Mouse (Mus musculus): ENCODE measurements around the gene Bach2. TPM values are rescaled to one million over a fixed set of nuclear protein-coding genes. Genes with fewer than 3 reads are reported as not detected.

Bach2 gene
- total RNA-seq, 1 experiment from 2014 or later, result 7.1 TPM

DNA sequence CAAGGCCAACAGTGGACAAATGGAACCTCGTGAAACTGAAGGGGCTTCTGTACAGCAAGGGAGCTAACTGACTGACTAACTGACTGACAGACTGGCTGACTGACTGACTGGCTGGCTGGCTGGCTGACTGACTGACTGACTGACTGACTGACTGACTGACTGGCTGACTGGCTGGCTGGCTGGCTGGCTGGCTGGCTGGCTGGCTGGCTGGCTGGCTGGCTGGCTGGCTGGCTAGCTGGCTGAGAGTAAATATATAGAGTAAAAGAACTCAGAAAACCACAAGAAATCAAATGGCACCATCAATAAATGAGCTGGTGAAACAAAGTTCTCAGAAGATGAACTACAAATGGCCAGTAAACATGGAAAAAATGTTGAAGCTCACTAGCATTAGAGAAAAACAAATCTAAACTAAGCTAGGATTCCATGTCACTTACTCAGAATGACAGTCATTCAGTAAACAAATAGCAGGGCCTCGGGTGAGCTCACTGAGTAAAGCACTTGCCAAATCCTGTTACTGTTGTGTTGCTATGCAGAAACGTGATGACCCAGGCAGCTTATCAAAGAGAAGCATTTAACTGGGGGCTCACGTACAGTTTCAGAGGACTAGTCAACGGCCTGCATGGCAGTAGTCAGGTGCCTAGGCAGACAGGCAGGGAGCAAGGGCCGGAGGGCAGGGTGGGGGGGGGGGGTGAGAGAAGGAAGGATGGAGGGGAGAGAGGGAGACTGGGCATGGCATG lies 280.4 kb downstream of the Bach2 start:
- no peak for ATAC-seq (replicated peaks; ENCODE audit: insufficient number of reproducible peaks, low FRiP score, low TSS enrichment, poor library complexity, severe bottlenecking)

DNA sequence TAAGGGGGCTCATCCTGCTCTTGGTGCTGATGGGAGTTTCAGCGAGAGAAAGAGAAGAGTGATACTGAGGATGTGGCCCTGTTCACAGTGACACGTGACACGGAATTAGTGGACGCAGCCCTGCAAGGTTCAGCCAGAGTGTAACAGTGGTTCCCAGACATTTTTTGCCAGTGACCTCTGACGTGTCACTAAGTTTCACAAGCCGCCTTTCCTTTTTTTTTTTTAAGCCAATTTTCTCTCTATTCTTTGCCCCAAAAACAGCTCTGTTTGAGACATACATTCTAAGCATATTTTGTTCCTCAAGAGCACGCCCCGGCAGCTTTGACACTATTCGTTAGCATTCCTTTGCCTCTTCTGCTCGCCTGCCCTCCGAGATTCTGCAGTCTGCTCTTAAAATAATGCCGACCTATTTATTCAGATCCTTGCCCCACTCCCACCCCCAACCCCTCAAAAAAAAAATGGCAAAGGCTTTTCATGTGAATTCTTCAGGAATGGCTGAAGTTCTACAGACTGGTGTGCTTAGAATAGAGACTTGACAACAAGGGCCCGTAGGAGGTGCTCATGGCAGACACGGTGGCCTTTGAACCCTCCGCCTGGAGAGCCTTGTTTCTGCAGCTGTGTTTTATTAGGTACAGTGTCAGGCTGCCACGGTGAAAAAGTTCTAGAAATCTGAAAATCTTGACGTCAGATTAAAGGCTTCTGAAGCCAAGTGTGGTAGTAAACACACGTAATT lies 282.2 kb downstream of the Bach2 start:
- ATAC-seq (replicated peaks; ENCODE audit: insufficient number of reproducible peaks, low FRiP score, low TSS enrichment, poor library complexity, severe bottlenecking), result no peak

DNA sequence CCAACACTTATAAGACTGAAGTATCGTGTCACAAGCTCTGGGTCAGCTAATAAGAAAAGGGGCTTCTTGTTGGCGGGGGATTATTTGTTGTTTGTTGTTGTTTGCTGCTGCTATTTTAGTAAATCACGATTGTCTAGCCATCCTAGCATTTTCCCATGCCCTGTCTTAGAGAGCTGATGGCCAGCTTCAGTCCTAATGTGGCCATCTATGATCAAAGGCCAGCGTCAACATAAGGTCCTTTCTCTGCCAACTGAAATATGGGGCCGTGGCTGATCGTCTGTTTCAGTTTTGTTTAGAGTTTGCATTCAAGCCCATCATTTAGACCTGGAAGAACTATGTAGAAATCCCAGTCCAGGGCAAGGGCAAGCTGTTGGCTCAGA lies 282.7 kb downstream of the Bach2 start:
- no peak for ATAC-seq (replicated peaks; ENCODE audit: insufficient number of reproducible peaks, low FRiP score, low TSS enrichment, poor library complexity, severe bottlenecking)

- no peak for ATAC-seq (replicated peaks; ENCODE audit: insufficient number of reproducible peaks, low FRiP score, low TSS enrichment, poor library complexity, severe bottlenecking)
Observed at GRCm38 (mm10) chr4:32522013-32522412, 283.4 kb downstream of the Bach2 start.

- ATAC-seq (replicated peaks; ENCODE audit: insufficient number of reproducible peaks, low FRiP score, low TSS enrichment, poor library complexity, severe bottlenecking), result no peak
Observed at GRCm38 (mm10) chr4:32524282-32524681, 285.7 kb downstream of the Bach2 start.

- no peak for ATAC-seq (replicated peaks; ENCODE audit: insufficient number of reproducible peaks, low FRiP score, low TSS enrichment, poor library complexity, severe bottlenecking)
Observed at GRCm38 (mm10) chr4:32525000-32525399, 286.4 kb downstream of the Bach2 start.

- no peak for ATAC-seq (replicated peaks; ENCODE audit: insufficient number of reproducible peaks, low FRiP score, low TSS enrichment, poor library complexity, severe bottlenecking)
Observed at GRCm38 (mm10) chr4:32526228-32526836, 287.7 kb downstream of the Bach2 start.

DNA sequence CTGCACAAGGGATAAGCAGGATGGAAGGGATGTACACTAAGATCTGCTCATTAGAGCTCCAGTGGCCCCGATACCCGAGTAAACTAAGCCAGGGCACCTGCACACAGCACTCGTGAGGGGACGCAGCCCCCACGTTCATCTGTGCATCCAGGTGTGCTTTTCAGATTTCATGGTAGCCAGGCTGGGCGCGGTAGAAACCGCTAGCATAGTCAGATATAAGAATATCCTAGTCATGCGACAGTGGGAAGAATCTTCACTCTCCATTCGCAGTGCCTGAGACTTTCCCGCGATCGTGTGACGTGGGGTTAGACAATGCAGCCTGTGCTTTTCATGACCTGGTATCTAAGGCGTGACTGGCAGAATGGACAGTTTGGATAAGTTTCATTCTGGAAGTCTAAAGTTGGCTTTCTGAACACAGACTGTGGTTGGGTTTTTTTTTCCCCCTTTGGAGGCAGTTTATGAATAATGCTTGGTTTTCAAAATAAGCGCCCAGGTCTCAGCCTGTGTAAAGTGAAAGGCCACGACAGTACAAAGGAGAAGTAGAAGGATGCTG lies 290.9 kb downstream of the Bach2 start:
- no peak for ATAC-seq (replicated peaks; ENCODE audit: insufficient number of reproducible peaks, low FRiP score, low TSS enrichment, poor library complexity, severe bottlenecking)

GRCm38 (mm10) chr4:32530421-32530920 lies 291.9 kb downstream of the Bach2 start:
- no peak for ATAC-seq (replicated peaks; ENCODE audit: insufficient number of reproducible peaks, low FRiP score, low TSS enrichment, poor library complexity, severe bottlenecking)

DNA sequence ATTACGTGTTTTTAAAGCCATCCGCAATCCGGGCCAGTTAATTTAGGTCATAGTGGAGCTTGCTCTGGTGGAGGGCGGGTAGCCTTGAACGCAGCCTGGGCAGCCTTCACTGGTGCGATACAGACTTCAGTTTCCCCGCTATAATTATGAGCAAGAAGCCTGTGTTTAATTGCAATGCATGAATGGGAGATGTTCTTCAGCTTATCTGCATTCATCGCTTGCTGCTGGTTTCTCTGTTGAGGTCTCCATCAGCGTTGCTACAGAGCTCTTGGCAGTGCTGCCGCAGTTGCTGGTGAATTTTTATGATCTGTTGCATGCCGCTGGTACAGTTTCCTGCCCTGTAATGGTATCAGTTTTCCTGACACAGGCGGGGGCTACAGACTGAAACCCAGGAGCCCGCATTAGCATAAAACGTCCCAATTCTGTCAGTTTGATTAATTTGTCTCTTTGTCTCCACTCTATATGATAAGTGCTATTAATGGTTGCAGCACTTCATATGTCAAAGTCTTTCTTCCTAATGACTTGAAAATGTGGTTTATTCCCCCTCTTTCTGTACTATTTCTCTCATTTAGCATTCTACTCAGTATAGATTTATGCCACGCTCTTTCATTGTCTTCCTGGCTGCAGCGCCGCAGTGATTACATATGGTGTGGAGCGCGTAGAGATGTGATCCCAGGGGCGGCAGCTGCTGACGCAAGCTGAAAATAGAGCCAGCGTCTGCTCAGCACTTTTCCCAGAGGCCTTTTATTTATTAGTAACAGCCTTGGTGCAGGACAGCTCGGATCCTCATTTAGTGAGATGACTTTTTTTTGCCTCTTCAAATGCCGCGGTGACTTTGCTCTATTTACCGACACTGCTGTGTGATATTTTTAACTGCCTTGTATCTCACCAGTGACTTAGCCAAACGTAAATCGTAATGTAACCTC lies 292.6 kb downstream of the Bach2 start:
- ATAC-seq (replicated peaks; ENCODE audit: insufficient number of reproducible peaks, low FRiP score, low TSS enrichment, poor library complexity, severe bottlenecking), result no peak

DNA sequence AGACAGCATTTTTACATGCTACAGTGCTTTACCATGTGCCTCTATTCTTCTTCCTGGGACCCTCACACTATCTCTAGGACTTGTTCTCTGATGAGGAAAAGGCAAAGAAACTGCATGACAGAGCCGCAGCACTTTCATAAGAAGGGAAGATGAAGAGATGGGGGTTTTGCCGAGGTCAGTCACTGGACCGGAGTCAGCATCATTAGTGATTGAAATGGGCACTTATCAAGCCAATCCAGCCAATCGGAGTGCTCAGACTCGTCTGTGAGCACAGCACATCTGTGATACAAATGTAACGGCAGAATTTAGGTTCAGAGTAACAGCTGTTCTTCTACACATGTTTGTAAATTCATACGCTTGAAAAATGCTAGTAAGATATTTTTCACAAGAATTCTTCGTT lies 293.5 kb downstream of the Bach2 start:
- no peak for ATAC-seq (replicated peaks; ENCODE audit: insufficient number of reproducible peaks, low FRiP score, low TSS enrichment, poor library complexity, severe bottlenecking)

GRCm38 (mm10) chr4:32533735-32534134 lies 295.1 kb downstream of the Bach2 start:
- ATAC-seq (replicated peaks; ENCODE audit: insufficient number of reproducible peaks, low FRiP score, low TSS enrichment, poor library complexity, severe bottlenecking), result no peak

GRCm38 (mm10) chr4:32535626-32536025 lies 297.0 kb downstream of the Bach2 start:
- no peak for ATAC-seq (replicated peaks; ENCODE audit: insufficient number of reproducible peaks, low FRiP score, low TSS enrichment, poor library complexity, severe bottlenecking)

GRCm38 (mm10) chr4:32536870-32537508 lies 298.4 kb downstream of the Bach2 start:
- peak; percentile 61; the same call in 1 of the 2 replicates for ATAC-seq (replicated peaks; ENCODE audit: insufficient number of reproducible peaks, low FRiP score, low TSS enrichment, poor library complexity, severe bottlenecking)

DNA sequence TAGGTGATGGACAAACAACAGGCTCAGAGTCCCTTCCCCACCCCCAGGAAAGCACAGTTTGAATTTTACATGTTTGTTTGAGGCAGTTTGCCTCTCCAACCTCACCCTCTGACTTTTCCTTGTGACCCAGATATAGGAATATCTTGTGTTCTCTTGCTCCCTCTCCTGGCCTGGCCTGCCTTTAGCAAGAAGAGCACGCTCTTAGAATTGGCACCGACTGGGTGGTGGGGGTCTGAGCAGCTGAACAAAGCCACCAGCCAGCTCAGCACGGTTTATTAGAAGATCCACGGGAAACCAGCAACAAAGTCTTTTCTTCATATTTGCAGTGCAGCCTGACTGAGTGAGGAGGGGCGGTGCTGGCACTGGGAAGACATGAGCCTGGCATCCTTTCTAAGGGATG lies 299.5 kb downstream of the Bach2 start:
- no peak for ATAC-seq (replicated peaks; ENCODE audit: insufficient number of reproducible peaks, low FRiP score, low TSS enrichment, poor library complexity, severe bottlenecking)

- no peak for ATAC-seq (replicated peaks; ENCODE audit: insufficient number of reproducible peaks, low FRiP score, low TSS enrichment, poor library complexity, severe bottlenecking)
Observed at GRCm38 (mm10) chr4:32538488-32538887, 299.9 kb downstream of the Bach2 start.

DNA sequence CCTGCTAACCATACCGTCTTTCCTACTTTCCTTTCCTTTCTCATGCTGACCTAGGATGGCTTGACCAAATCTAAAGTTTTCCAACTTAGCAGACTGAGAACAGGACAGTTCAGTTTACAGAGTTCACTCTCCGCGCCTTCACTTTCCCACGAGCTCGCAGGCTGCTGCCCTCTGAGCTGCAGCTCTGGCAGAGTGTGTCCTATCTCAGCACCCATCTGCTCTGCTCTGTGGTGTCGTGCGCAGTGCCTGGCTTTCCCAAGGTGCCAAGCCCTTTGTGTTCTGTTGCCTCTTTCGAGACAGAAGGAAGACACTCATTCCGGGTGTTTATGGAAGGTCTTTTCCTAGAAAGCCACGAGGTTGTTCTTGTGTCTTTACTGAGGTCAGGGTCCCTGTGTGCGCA lies 300.4 kb downstream of the Bach2 start:
- ATAC-seq (replicated peaks; ENCODE audit: insufficient number of reproducible peaks, low FRiP score, low TSS enrichment, poor library complexity, severe bottlenecking), result no peak

All from monocyte, adult 5-6 weeks (primary cell).